Mouse (Mus musculus) cortical plate, adult 2 months (tissue): ENCODE measurements around the gene Map6d1. TPM values are rescaled to one million over a fixed set of nuclear protein-coding genes. Genes with fewer than 3 reads are reported as not detected.

Experiments used
- H3K27ac ChIP-seq: fragments of 200-500 bp; 2 replicates; pipeline ENCODE4 v1.5.1; 2012; ENCODE audit warnings: low read length, control low read depth, inconsistent platforms; ENCODE audit not compliant: insufficient read depth
- H3K4me1 ChIP-seq: fragments of 200-500 bp; 2 replicates; pipeline ENCODE4 v1.6.1; 2011; ENCODE audit warnings: low read length; ENCODE audit not compliant: control insufficient read depth, insufficient read depth
- H3K4me3 ChIP-seq: fragments of 200-500 bp; 2 replicates; pipeline ENCODE4 v1.5.1; 2011; ENCODE audit warnings: mild to moderate bottlenecking, low read length, control low read depth; ENCODE audit not compliant: insufficient read depth
- CTCF ChIP-seq: fragments of 200-500 bp; IDR thresholded peaks from 2 replicates; pipeline ENCODE4 v1.5.1; 2011; ENCODE audit warnings: mild to moderate bottlenecking, control low read depth, low read length; ENCODE audit not compliant: insufficient read depth; ENCODE audit errors: extremely low read depth
- POLR2A ChIP-seq: fragments of 200-500 bp; IDR thresholded peaks from 2 replicates; pipeline ENCODE4 v1.6.1; 2011; ENCODE audit warnings: mild to moderate bottlenecking, low read length, control low read depth; ENCODE audit not compliant: insufficient read depth; ENCODE audit errors: extremely low read depth
- polyA plus RNA-seq: library from polyadenylated mRNA; depleted of rRNA; stranded (reverse); fragments of >200 nt; gene quantifications from 2 replicates; pipeline ENCODE4 v1.2.3, GENCODE M21; 2012; rRNA removed

The Map6d1 gene
- 81.0 and 88.3 TPM in 2 replicates for polyA plus RNA-seq

GRCm38 (mm10) chr16:20240468-20241414, at the start of gene Map6d1:
Map6d1 (minus strand) TSS chr16:20241358.
- Histone ChIP-seq H3K4me3 (peak within 1 kb of the TSS; percentile 79), H3K4me1 (peaks cover 5% of the 10 kb centered on the region; the same call in 1 of the 2 replicates), H3K27ac (peak within 1 kb of the TSS; percentile 94)
- TF ChIP-seq POLR2A (peak; percentile 49; the same call in 1 of the 2 replicates), CTCF (no peak)

- no peak overlapping the region; the same call in 1 of the 2 replicates for H3K27ac ChIP-seq
- TF ChIP-seq CTCF (no peak), POLR2A (no peak)
- peaks cover 1% of the 10 kb centered on the region; the same call in 1 of the 2 replicates for H3K4me1 ChIP-seq
- H3K4me3 ChIP-seq: no peak overlapping the region
These were observed 39.1 kb upstream of the Map6d1 start for GRCm38 (mm10) chr16:20280238-20280637.

- Histone ChIP-seq H3K27ac (no peak overlapping the region; the same call in 1 of the 2 replicates), H3K4me3 (no peak overlapping the region), H3K4me1 (peaks cover 1% of the 10 kb centered on the region; the same call in 1 of the 2 replicates)
- TF ChIP-seq POLR2A (no peak), CTCF (no peak)
These were observed 38.2 kb upstream of the Map6d1 start for GRCm38 (mm10) chr16:20279395-20279794.

- no peaks in the 10 kb centered on the region for H3K4me1 ChIP-seq
- no peak overlapping the region; the same call in 1 of the 2 replicates for H3K27ac ChIP-seq
- no peak for TF ChIP-seq POLR2A
- H3K4me3 ChIP-seq: no peak overlapping the region
These were observed 31.8 kb upstream of the Map6d1 start for GRCm38 (mm10) chr16:20272994-20273393.

GRCm38 (mm10) chr16:20271339-20271738, 30.2 kb upstream of the Map6d1 start:
- no peak for TF ChIP-seq POLR2A
- TF ChIP-seq CTCF: no peak
- H3K4me3 ChIP-seq: no peak overlapping the region

GRCm38 (mm10) chr16:20265089-20265488, 23.9 kb upstream of the Map6d1 start:
- Histone ChIP-seq H3K4me1 (no peaks in the 10 kb centered on the region), H3K27ac (no peak overlapping the region), H3K4me3 (no peak overlapping the region)
- TF ChIP-seq POLR2A: no peak

More at GRCm38 (mm10) chr16:20271339-20271738, 30.2 kb upstream of the Map6d1 start:
- Histone ChIP-seq H3K4me1 (no peaks in the 10 kb centered on the region), H3K27ac (no peak overlapping the region)

- TF ChIP-seq CTCF: no peak
- TF ChIP-seq POLR2A: no peak
- Histone ChIP-seq H3K4me3 (no peak overlapping the region), H3K4me1 (no peaks in the 10 kb centered on the region), H3K27ac (no peak overlapping the region)
These were observed 16.8 kb upstream of the Map6d1 start for GRCm38 (mm10) chr16:20257926-20258325.

- peak overlapping the region; percentile 63 for H3K27ac ChIP-seq
These were observed 7.5 kb upstream of the Map6d1 start for GRCm38 (mm10) chr16:20248442-20249174.

GRCm38 (mm10) chr16:20247103-20247502, 5.9 kb upstream of the Map6d1 start:
- TF ChIP-seq CTCF (no peak), POLR2A (no peak)
- peaks cover 5% of the 10 kb centered on the region for H3K4me1 ChIP-seq
- H3K4me3 ChIP-seq: no peak overlapping the region
- no peak overlapping the region for H3K27ac ChIP-seq

More at GRCm38 (mm10) chr16:20248442-20249174, 7.5 kb upstream of the Map6d1 start:
- Histone ChIP-seq H3K4me1 (peaks cover 5% of the 10 kb centered on the region), H3K4me3 (no peak overlapping the region)
- TF ChIP-seq POLR2A: no peak
